Mouse (Mus musculus): ENCODE data around the gene Ccdc12.

- TF ChIP-seq GATA1 (IDR thresholded peaks at IDR 0.05; ENCODE audit: borderline replicate concordance, low read length) (no peak), FLI1 (IDR thresholded peaks at IDR 0.05; ENCODE audit: low read length) (no peak)
Measured at GRCm38 (mm10) chr9:110711532-110711931, 55.2 kb downstream of the Ccdc12 start.

Data from megakaryocyte, embryonic 14.5 days (primary cell).